ENCODE assay signal across 15 mouse cellular contexts in the genomic region with DNA sequence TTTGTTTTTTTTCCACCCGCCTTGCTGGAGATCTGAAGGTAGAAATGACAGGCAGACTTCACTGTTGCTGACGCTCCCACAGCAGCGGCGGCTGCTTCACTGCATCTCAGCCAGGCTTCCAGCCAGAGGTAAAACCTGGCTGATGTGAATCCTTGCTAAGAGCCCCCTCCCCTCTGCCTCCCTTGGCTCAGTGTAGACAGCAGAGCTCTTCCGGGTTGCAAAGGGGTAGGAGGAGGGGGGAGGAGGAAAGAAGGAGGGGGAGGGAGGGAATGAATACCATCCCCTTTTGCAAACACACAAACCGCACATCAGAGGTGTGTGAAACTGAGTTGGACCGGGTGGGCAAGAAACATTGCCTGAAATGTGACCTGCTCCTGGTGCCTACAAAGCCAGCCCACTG. TPM values are rescaled to one million over a fixed set of nuclear protein-coding genes. Genes with fewer than 3 reads are reported as not detected.
DNase-seq lines count a peak whose midpoint lies in the region; ATAC-seq lines count a peak whose summit lies in the region.
"Had no signal": no experiment of that assay in that cellular context is flagged by ENCODE, and none has a peak within 500 bp of the region (broad histone marks: within the 10 kb centered on the region; RNA-seq: fewer than 3 reads in every experiment).

No protein-coding gene starts in this region.

- no peak overlapping the region for H3K4me2 ChIP-seq in hindbrain, embryonic 11.5 days (replicated peaks; ENCODE audit: low read depth, low read length)
- H3K4me2 ChIP-seq in midbrain, embryonic 12.5 days (replicated peaks): peak overlapping the region; percentile 29; the same call in 1 of the 2 replicates
- H3K4me2 ChIP-seq: forebrain, embryonic 15.5 days; heart, embryonic 15.5 days; limb, embryonic 15.5 days had no signal

- H3K4me3 ChIP-seq in hindbrain, embryonic 11.5 days (ENCODE audit: low read depth, low read length): peak overlapping the region; percentile 17; the same call in 1 of the 2 replicates
- H3K4me3 ChIP-seq in midbrain, embryonic 12.5 days: peak overlapping the region; percentile 51
- H3K4me3 ChIP-seq: forebrain, embryonic 15.5 days; heart, embryonic 15.5 days; limb, embryonic 15.5 days; myocyte had no signal

- 0% methylated on average over 7 of the region's 7 CpGs for WGBS in hindbrain, embryonic 11.5 days
- 1% methylated on average over 7 of the region's 7 CpGs for WGBS in midbrain, embryonic 12.5 days

- H3K9me3 ChIP-seq in hindbrain, embryonic 11.5 days (ENCODE audit: control insufficient read depth, low read length): no peaks in the 10 kb centered on the region
- H3K9me3 ChIP-seq in midbrain, embryonic 12.5 days: no peaks in the 10 kb centered on the region
- H3K9me3 ChIP-seq: forebrain, embryonic 15.5 days; heart, embryonic 15.5 days; limb, embryonic 15.5 days had no signal

- H3K27me3 ChIP-seq in hindbrain, embryonic 11.5 days (ENCODE audit: control insufficient read depth, insufficient read depth, low read length): peaks cover 82% of the 10 kb centered on the region
- peaks cover 93% of the 10 kb centered on the region for H3K27me3 ChIP-seq in midbrain, embryonic 12.5 days

- no peaks in the 10 kb centered on the region for H3K36me3 ChIP-seq in hindbrain, embryonic 11.5 days (ENCODE audit: control insufficient read depth, insufficient read depth, low read length)
- H3K36me3 ChIP-seq in midbrain, embryonic 12.5 days: no peaks in the 10 kb centered on the region
- H3K36me3 ChIP-seq: forebrain, embryonic 15.5 days; heart, embryonic 15.5 days; limb, embryonic 15.5 days had no signal

- H3K9ac ChIP-seq in hindbrain, embryonic 11.5 days (ENCODE audit: low read depth, low read length): no peak overlapping the region
- peak overlapping the region; percentile 57; the same call in 1 of the 2 replicates for H3K9ac ChIP-seq in midbrain, embryonic 12.5 days (replicated peaks)
- H3K9ac ChIP-seq: forebrain, embryonic 15.5 days; heart, embryonic 15.5 days; limb, embryonic 15.5 days had no signal

- no peak for ATAC-seq in CD4-positive, CD25-positive, alpha-beta regulatory T cell, adult 4 months
- no peak for ATAC-seq in hindbrain, embryonic 11.5 days (ENCODE audit: low FRiP score)
- no peak for ATAC-seq in midbrain, embryonic 12.5 days (ENCODE audit: low FRiP score, low read depth)
- ATAC-seq in activated CD4-positive, CD25-positive, alpha-beta regulatory T cell, adult 4 months: no peak
- ATAC-seq: forebrain, embryonic 15.5 days had no signal

- no peak overlapping the region for H3K27ac ChIP-seq in hindbrain, embryonic 11.5 days (ENCODE audit: low read depth, low read length)
- H3K27ac ChIP-seq in midbrain, embryonic 12.5 days (replicated peaks): peak overlapping the region; percentile 60
- H3K27ac ChIP-seq: forebrain, embryonic 15.5 days; heart, embryonic 15.5 days; limb, embryonic 15.5 days had no signal

- DNase-seq in CD4-positive, CD25-positive, alpha-beta regulatory T cell, adult 2 months (ENCODE audit: low read depth, low spot score): peak; percentile 40
- peak; percentile 17 for DNase-seq in ES-CJ7 (ENCODE audit: low read depth, low spot score)
- peak; percentile 48 for DNase-seq in hindbrain, embryonic 11.5 days (ENCODE audit: low spot score)
- no peak for DNase-seq in lung, postnatal 10 days
- DNase-seq in B cell, adult 2 months: no peak
- DNase-seq: gastrocnemius, postnatal 36 days; kidney, adult 11 months; thymus, adult 18-20 months had no signal

- peaks cover 5% of the 10 kb centered on the region; the same call in 1 of the 2 replicates for H3K4me1 ChIP-seq in hindbrain, embryonic 11.5 days (replicated peaks; ENCODE audit: control insufficient read depth, insufficient read depth, low read length)
- peaks cover 15% of the 10 kb centered on the region for H3K4me1 ChIP-seq in midbrain, embryonic 12.5 days

RNA-seq across cellular contexts. Expression of a gene that starts 1.7 kb away (rescaled TPM):
- under 1 TPM in 1 of 2 experiments, not detected in 1; 0.81 TPM for polyA plus RNA-seq in CD4-positive, CD25-positive, alpha-beta regulatory T cell, adult 4 months (2017; shearing (Covaris generic))
- polyA plus RNA-seq in hindbrain, embryonic 11.5 days (2014; fragmentation: Nextera tagmentation; extraction: Ambion mirVana): 1.6 and 3.3 TPM in 2 replicates
- 3.0 and 3.5 TPM in 2 replicates for polyA plus RNA-seq in midbrain, embryonic 12.5 days (2016; fragmentation: Nextera tagmentation; extraction: Ambion mirVana)
- polyA plus RNA-seq in activated CD4-positive, CD25-positive, alpha-beta regulatory T cell, adult 4 months (2017; shearing (Covaris generic)): 1 to 10 TPM in 1 of 2 experiments, not detected in 1; 2.0 TPM
- polyA plus RNA-seq: forebrain, embryonic 15.5 days; heart, embryonic 15.5 days; limb, embryonic 15.5 days; myocyte had no signal

RNA-seq across cellular contexts. Expression of a gene that starts 2.2 kb away (rescaled TPM):
- 100 to 1,000 TPM; 136 to 163 TPM for polyA plus RNA-seq in CD4-positive, CD25-positive, alpha-beta regulatory T cell, adult 4 months (2017; shearing (Covaris generic))
- 18.6 and 22.9 TPM in 2 replicates for polyA plus RNA-seq in hindbrain, embryonic 11.5 days (2014; fragmentation: Nextera tagmentation; extraction: Ambion mirVana)
- polyA plus RNA-seq in midbrain, embryonic 12.5 days (2016; fragmentation: Nextera tagmentation; extraction: Ambion mirVana): 77.4 and 84.2 TPM in 2 replicates
- polyA plus RNA-seq in activated CD4-positive, CD25-positive, alpha-beta regulatory T cell, adult 4 months (2017; shearing (Covaris generic)): 100 to 1,000 TPM; 120 to 138 TPM

RNA-seq across cellular contexts. Expression of a gene that starts 6.6 kb away (rescaled TPM):
- 1 to 10 TPM in 1 of 2 experiments, under 1 TPM in 1; 0.66 to 1.9 TPM for polyA plus RNA-seq in CD4-positive, CD25-positive, alpha-beta regulatory T cell, adult 4 months (2017; shearing (Covaris generic))
- 0.24 and 0.71 TPM in 2 replicates for polyA plus RNA-seq in hindbrain, embryonic 11.5 days (2014; fragmentation: Nextera tagmentation; extraction: Ambion mirVana)
- 3.0 and 5.3 TPM in 2 replicates for polyA plus RNA-seq in midbrain, embryonic 12.5 days (2016; fragmentation: Nextera tagmentation; extraction: Ambion mirVana)
- polyA plus RNA-seq in activated CD4-positive, CD25-positive, alpha-beta regulatory T cell, adult 4 months (2017; shearing (Covaris generic)): under 1 TPM in 1 of 2 experiments, not detected in 1; 0.87 TPM
- polyA plus RNA-seq: forebrain, embryonic 15.5 days; limb, embryonic 15.5 days; myocyte had no signal

Comparison
In these comparisons a context has a peak if more than half of its experiments do, and no peak if none do; other contexts are left out.
1. DNase-seq: peak in CD4-positive, CD25-positive, alpha-beta regulatory T cell, adult 2 months (single experiment), ES-CJ7 (single experiment) and hindbrain, embryonic 11.5 days (single experiment); none in lung, postnatal 10 days (single experiment) and B cell, adult 2 months (0 of 2).